ENCODE assay signal across 8 mouse cellular contexts in genomic region chr2:173702096-173702866, GRCm38 (mm10). TPM values are rescaled to one million over a fixed set of nuclear protein-coding genes. Genes with fewer than 3 reads are reported as not detected.
DNase-seq lines count a peak whose midpoint lies in the region; ATAC-seq and TF ChIP-seq lines count a peak whose summit lies in the region.

No protein-coding gene starts in this region.

- no peaks in the 10 kb centered on the region for H3K27me3 ChIP-seq in neural tube, embryonic 12.5 days (replicated peaks)
- H3K27me3 ChIP-seq in kidney, postnatal 0 days (ENCODE audit: insufficient read depth, low read length), result no peaks in the 10 kb centered on the region
- no peaks in the 10 kb centered on the region for H3K27me3 ChIP-seq in stomach, postnatal 0 days (ENCODE audit: control insufficient read depth, insufficient read depth, low read length)

- H3K4me2 ChIP-seq in neural tube, embryonic 12.5 days (replicated peaks), result no peak overlapping the region
- no peak overlapping the region for H3K4me2 ChIP-seq in kidney, postnatal 0 days (ENCODE audit: low read length)
- no peak overlapping the region for H3K4me2 ChIP-seq in stomach, postnatal 0 days (replicated peaks; ENCODE audit: low read depth)

- TF ChIP-seq CTCF in kidney, postnatal 0 days (IDR thresholded peaks at IDR 0.05; ENCODE audit: low read depth), result no peak
- no peak for TF ChIP-seq CTCF in stomach, postnatal 0 days (IDR thresholded peaks at IDR 0.05; ENCODE audit: low read depth)

- WGBS in neural tube, embryonic 12.5 days, result 76% methylated on average over 16 of the region's 16 CpGs
- 47% methylated on average over 16 of the region's 16 CpGs for WGBS in kidney, postnatal 0 days
- WGBS in stomach, postnatal 0 days, result 66% methylated on average over 16 of the region's 16 CpGs

- H3K9me3 ChIP-seq in neural tube, embryonic 12.5 days, result no peaks in the 10 kb centered on the region
- H3K9me3 ChIP-seq in kidney, postnatal 0 days (replicated peaks; ENCODE audit: low read length), result no peaks in the 10 kb centered on the region
- no peaks in the 10 kb centered on the region for H3K9me3 ChIP-seq in stomach, postnatal 0 days (ENCODE audit: control insufficient read depth, low read length)

- no peak for TF ChIP-seq EP300 in stomach, postnatal 0 days (optimal IDR thresholded peaks at IDR 0.05)

- peaks cover 6% of the 10 kb centered on the region; the same call in 1 of the 2 replicates for H3K4me1 ChIP-seq in neural tube, embryonic 12.5 days
- H3K4me1 ChIP-seq in kidney, postnatal 0 days (replicated peaks; ENCODE audit: insufficient read depth, low read length), result no peaks in the 10 kb centered on the region; the same call in 1 of the 2 replicates
- H3K4me1 ChIP-seq in stomach, postnatal 0 days (replicated peaks; ENCODE audit: control insufficient read depth, insufficient read depth), result no peaks in the 10 kb centered on the region

- no peak overlapping the region for H3K4me3 ChIP-seq in neural tube, embryonic 12.5 days
- no peak overlapping the region for H3K4me3 ChIP-seq in kidney, postnatal 0 days (replicated peaks; ENCODE audit: low read depth, low read length)
- no peak overlapping the region for H3K4me3 ChIP-seq in stomach, postnatal 0 days (ENCODE audit: low read depth, low read length)

- no peak overlapping the region for H3K9ac ChIP-seq in neural tube, embryonic 12.5 days
- no peak overlapping the region for H3K9ac ChIP-seq in kidney, postnatal 0 days (ENCODE audit: low read depth, low read length)
- H3K9ac ChIP-seq in stomach, postnatal 0 days (ENCODE audit: low read length), result no peak overlapping the region

- peak; percentile 25 for DNase-seq in embryo, embryonic 10 days (ENCODE audit: low spot score)
- no peak for DNase-seq in embryo, embryonic 11 days
- DNase-seq in neural tube, embryonic 10.5 days (ENCODE audit: extremely low spot score, low spot score), result no peak
- peak; percentile 64 for DNase-seq in kidney, postnatal 0 days (ENCODE audit: low spot score)
- DNase-seq in stomach, postnatal 0 days (ENCODE audit: low spot score), result no peak
- no peak for DNase-seq in gastrocnemius, adult 8-10 months (ENCODE audit: low spot score in 2 of 2)

- peak; percentile 65; the same call in 1 of the 2 replicates for ATAC-seq in neural tube, embryonic 12.5 days (ENCODE audit: low FRiP score, low read depth)
- no peak for ATAC-seq in kidney, postnatal 0 days (replicated peaks; ENCODE audit: low FRiP score, low read depth)
- no peak for ATAC-seq in stomach, postnatal 0 days (ENCODE audit: low FRiP score, low TSS enrichment)
- no peak for ATAC-seq in megakaryocyte, adult 5-6 weeks (ENCODE audit: poor library complexity, severe bottlenecking)

- peaks cover 44% of the 10 kb centered on the region for H3K36me3 ChIP-seq in neural tube, embryonic 12.5 days
- H3K36me3 ChIP-seq in kidney, postnatal 0 days (ENCODE audit: insufficient read depth, low read length), result peaks cover 43% of the 10 kb centered on the region
- peaks cover 21% of the 10 kb centered on the region for H3K36me3 ChIP-seq in stomach, postnatal 0 days (ENCODE audit: control insufficient read depth, insufficient read depth, low read length)

- H3K27ac ChIP-seq in neural tube, embryonic 12.5 days, result no peak overlapping the region
- H3K27ac ChIP-seq in kidney, postnatal 0 days, result peak overlapping the region; percentile 42; the same call in 1 of the 2 replicates
- 0 out of 2 replicates have a peak overlapping the region, but pooled peaks have one; percentile 18 for H3K27ac ChIP-seq in stomach, postnatal 0 days (replicated peaks)

RNA-seq across cellular contexts. Expression of gene 1700010B08Rik, which starts 16.9 kb away (rescaled TPM):
- not detected in 2 replicates for polyA plus RNA-seq in neural tube, embryonic 12.5 days (2016; fragmentation: Nextera tagmentation; extraction: Ambion mirVana)
- not detected in 2 replicates for polyA plus RNA-seq in kidney, postnatal 0 days (2015; fragmentation: Nextera tagmentation; extraction: Ambion mirVana)
- polyA plus RNA-seq in stomach, postnatal 0 days (2015; fragmentation: Nextera tagmentation; extraction: Ambion mirVana), result not detected in 2 replicates
- total RNA-seq in gastrocnemius, adult 8-10 months (2022), result not detected
- total RNA-seq in megakaryocyte, adult 5-6 weeks (2015), result not detected in 2 replicates
- not detected in 2 replicates for total RNA-seq in megakaryocyte, adult 5-6 weeks (2017)

RNA-seq across cellular contexts. Expression of gene Vapb, which starts 35.0 kb away (rescaled TPM):
- 15.7 and 19.1 TPM in 2 replicates for polyA plus RNA-seq in neural tube, embryonic 12.5 days (2016; fragmentation: Nextera tagmentation; extraction: Ambion mirVana)
- polyA plus RNA-seq in kidney, postnatal 0 days (2015; fragmentation: Nextera tagmentation; extraction: Ambion mirVana), result 12.2 and 16.3 TPM in 2 replicates
- 11.1 and 13.1 TPM in 2 replicates for polyA plus RNA-seq in stomach, postnatal 0 days (2015; fragmentation: Nextera tagmentation; extraction: Ambion mirVana)
- 100 to 1,000 TPM; 158 to 197 (median 180) TPM for total RNA-seq in gastrocnemius, adult 8-10 months (2022)
- 11.2 and 14.3 TPM in 2 replicates for total RNA-seq in megakaryocyte, adult 5-6 weeks (2015)
- 85.1 and 86.5 TPM in 2 replicates for total RNA-seq in megakaryocyte, adult 5-6 weeks (2017)

RNA-seq across cellular contexts. Expression of gene Rab22a, which starts 42.7 kb away (rescaled TPM):
- polyA plus RNA-seq in neural tube, embryonic 12.5 days (2016; fragmentation: Nextera tagmentation; extraction: Ambion mirVana), result 51.2 and 54.7 TPM in 2 replicates
- polyA plus RNA-seq in kidney, postnatal 0 days (2015; fragmentation: Nextera tagmentation; extraction: Ambion mirVana), result 33.0 and 35.6 TPM in 2 replicates
- 27.1 and 29.7 TPM in 2 replicates for polyA plus RNA-seq in stomach, postnatal 0 days (2015; fragmentation: Nextera tagmentation; extraction: Ambion mirVana)
- 10 to 100 TPM; 26.9 to 30.5 (median 28.8) TPM for total RNA-seq in gastrocnemius, adult 8-10 months (2022)
- 15.9 and 16.6 TPM in 2 replicates for total RNA-seq in megakaryocyte, adult 5-6 weeks (2015)
- 8.5 and 9.2 TPM in 2 replicates for total RNA-seq in megakaryocyte, adult 5-6 weeks (2017)

Comparison
In these comparisons a context has a peak if more than half of its experiments do, and no peak if none do; other contexts are left out.
1. DNase-seq: peak in embryo, embryonic 10 days (single experiment) and kidney, postnatal 0 days (single experiment); none in embryo, embryonic 11 days (single experiment), neural tube, embryonic 10.5 days (single experiment), stomach, postnatal 0 days (single experiment) and gastrocnemius, adult 8-10 months (0 of 2).